Mouse (Mus musculus) MEL (cell line): Measurements from ENCODE around the gene Cachd1. TPM values are rescaled to one million over a fixed set of nuclear protein-coding genes. Genes with fewer than 3 reads are reported as not detected.

Source experiments
- DNase-seq: peaks from one replicate; pipeline ENCODE4 v3.0.0; 2011; ENCODE audit warnings: low read depth, low spot score
- H3K27ac ChIP-seq: 2 replicates; pipeline ENCODE4 v1.5.1; 2012; ENCODE audit warnings: low read depth, mild to moderate bottlenecking, control low read depth, low read length, moderate library complexity; ENCODE audit not compliant: control insufficient read depth
- H3K27me3 ChIP-seq, 2 experiments: fragments of 150-350 bp in 1 of 2; sonication (generic) in 1 of 2; 2 replicates each; pipeline ENCODE4 v1.6.1; 2012; ENCODE audit warnings: low read length in 2 of 2, mild to moderate bottlenecking in 2 of 2, improper control_type of control experiment in 1 of 2, moderate library complexity in 1 of 2; ENCODE audit not compliant: insufficient read depth in 2 of 2, control insufficient read depth in 1 of 2
- H3K36me3 ChIP-seq, 2 experiments: 2 replicates each; pipeline ENCODE4 v1.6.1; 2012 to 2014; ENCODE audit warnings: low read length in 2 of 2, improper control_type of control experiment in 1 of 2, inconsistent platforms in 1 of 2, mild to moderate bottlenecking in 1 of 2; ENCODE audit not compliant: insufficient read depth in 2 of 2, control insufficient read depth in 1 of 2
- H3K4me1 ChIP-seq, 2 experiments: fragments of 150-350 bp in 1 of 2; sonication (generic) in 1 of 2; 2 replicates each; pipeline ENCODE4 v1.6.1; 2012; ENCODE audit warnings: low read length in 2 of 2, improper control_type of control experiment in 1 of 2, mild to moderate bottlenecking in 1 of 2; ENCODE audit not compliant: insufficient read depth in 2 of 2, control insufficient read depth in 1 of 2
- H3K4me3 ChIP-seq, 2 experiments: fragments of 150-350 bp in 1 of 2; sonication (generic) in 1 of 2; 2 replicates each; pipeline ENCODE4 v1.5.1; 2012; ENCODE audit warnings: low read depth in 2 of 2, low read length in 2 of 2, mild to moderate bottlenecking in 2 of 2, moderate library complexity in 2 of 2, control low read depth in 1 of 2, improper control_type of control experiment in 1 of 2; ENCODE audit not compliant: control insufficient read depth in 1 of 2, insufficient read depth in 1 of 2
- H3K79me2 ChIP-seq: 2 replicates; pipeline ENCODE4 v1.6.1; 2012; ENCODE audit warnings: mild to moderate bottlenecking, low read length, moderate library complexity; ENCODE audit not compliant: control insufficient read depth, poor library complexity, insufficient read depth
- H3K9ac ChIP-seq: 2 replicates; pipeline ENCODE4 v1.6.1; 2012; ENCODE audit warnings: low read depth, mild to moderate bottlenecking, control low read depth, low read length, moderate library complexity; ENCODE audit not compliant: control insufficient read depth, poor library complexity, severe bottlenecking
- H3K9me3 ChIP-seq: fragments of 150-350 bp; sonication (generic); replicated peaks from 2 replicates; pipeline ENCODE4 v1.6.1; 2012; ENCODE audit warnings: mild to moderate bottlenecking, low read length, improper control_type of control experiment, moderate library complexity; ENCODE audit not compliant: insufficient read depth
- BHLHE40 ChIP-seq: IDR thresholded peaks from 2 replicates; pipeline ENCODE4 v1.6.1; 2012; ENCODE audit warnings: low read depth, mild to moderate bottlenecking, inconsistent platforms, low read length, improper control_type of control experiment, borderline replicate concordance
- CHD1 ChIP-seq: IDR thresholded peaks from 2 replicates; pipeline ENCODE4 v1.6.1; 2012; ENCODE audit warnings: low read depth, mild to moderate bottlenecking, inconsistent platforms, low read length, improper control_type of control experiment
- CHD2 ChIP-seq: IDR thresholded peaks from 2 replicates; pipeline ENCODE4 v1.6.1; 2011; ENCODE audit warnings: low read length, improper control_type of control experiment
- ELF1 ChIP-seq: IDR thresholded peaks from 2 replicates; pipeline ENCODE4 v1.6.1; 2014; ENCODE audit warnings: low read depth, mild to moderate bottlenecking, inconsistent platforms, low read length, improper control_type of control experiment, moderate library complexity
- EP300 ChIP-seq, 2 experiments: IDR thresholded peaks; 2 replicates each; pipeline ENCODE4 v1.6.1; 2011; ENCODE audit warnings: improper control_type of control experiment in 2 of 2, low read length in 2 of 2, low read depth in 1 of 2, mild to moderate bottlenecking in 1 of 2
- ETS1 ChIP-seq: IDR thresholded peaks from 2 replicates; pipeline ENCODE4 v1.6.1; 2012; ENCODE audit warnings: low read depth, mild to moderate bottlenecking, inconsistent platforms, low read length, improper control_type of control experiment, moderate library complexity
- GABPA ChIP-seq: IDR thresholded peaks from 2 replicates; pipeline ENCODE4 v1.6.1; 2012; ENCODE audit warnings: low read depth, mild to moderate bottlenecking, inconsistent platforms, low read length, improper control_type of control experiment, moderate library complexity
- HCFC1 ChIP-seq: IDR thresholded peaks from 2 replicates; pipeline ENCODE4 v1.6.1; 2012; ENCODE audit warnings: low read depth, mild to moderate bottlenecking, inconsistent platforms, low read length, improper control_type of control experiment, moderate library complexity
- JUND ChIP-seq: IDR thresholded peaks from 2 replicates; pipeline ENCODE4 v1.6.1; 2011; ENCODE audit warnings: low read depth, mild to moderate bottlenecking, improper control_type of control experiment, low read length
- KAT2A ChIP-seq: conservative IDR thresholded peaks from 2 replicates; pipeline ENCODE4 v1.6.1; 2012; ENCODE audit warnings: low read depth, low read length, improper control_type of control experiment, inconsistent platforms
- MAFK ChIP-seq: IDR thresholded peaks from 2 replicates; pipeline ENCODE4 v1.6.1; 2011; ENCODE audit warnings: low read depth, mild to moderate bottlenecking, low read length, improper control_type of control experiment, borderline replicate concordance
- MAX ChIP-seq: IDR thresholded peaks from 2 replicates; pipeline ENCODE4 v1.6.1; 2011; ENCODE audit warnings: low read length, improper control_type of control experiment
- MXI1 ChIP-seq: IDR thresholded peaks from 2 replicates; pipeline ENCODE4 v1.6.1; 2011; ENCODE audit warnings: mild to moderate bottlenecking, low read depth, low read length, improper control_type of control experiment
- MYC ChIP-seq: IDR thresholded peaks from 2 replicates; pipeline ENCODE4 v1.6.1; 2011; ENCODE audit warnings: low read depth, mild to moderate bottlenecking, low read length, improper control_type of control experiment, moderate library complexity
- POLR2A ChIP-seq, 2 experiments: IDR thresholded peaks; 2 replicates each; pipeline ENCODE4 v1.6.1; 2011 to 2012; ENCODE audit warnings: low read length in 2 of 2, mild to moderate bottlenecking in 2 of 2, control low read depth in 1 of 2, improper control_type of control experiment in 1 of 2, low read depth in 1 of 2, moderate library complexity in 1 of 2; ENCODE audit not compliant: control insufficient read depth in 1 of 2, insufficient read depth in 1 of 2, poor library complexity in 1 of 2
- POLR2AphosphoS2 ChIP-seq: IDR thresholded peaks from 2 replicates; pipeline ENCODE4 v1.6.1; 2011; ENCODE audit warnings: low read length, improper control_type of control experiment
- POLR2AphosphoS5 ChIP-seq: IDR thresholded peaks from 2 replicates; pipeline ENCODE4 v1.6.1; 2012; ENCODE audit warnings: low read depth, borderline replicate concordance, mild to moderate bottlenecking, inconsistent platforms, low read length, moderate library complexity, mixed read lengths
- RAD21 ChIP-seq: IDR thresholded peaks from 2 replicates; pipeline ENCODE4 v1.6.1; 2011; ENCODE audit warnings: mild to moderate bottlenecking, low read depth, low read length, improper control_type of control experiment
- RCOR1 ChIP-seq: IDR thresholded peaks from 2 replicates; pipeline ENCODE4 v1.6.1; 2012; ENCODE audit warnings: low read depth, mild to moderate bottlenecking, inconsistent platforms, low read length, improper control_type of control experiment
- SMC3 ChIP-seq: IDR thresholded peaks from 2 replicates; pipeline ENCODE4 v1.6.1; 2011; ENCODE audit warnings: low read depth, low read length, improper control_type of control experiment
- TAL1 ChIP-seq: IDR thresholded peaks from 2 replicates; pipeline ENCODE4 v1.6.1; 2012; ENCODE audit warnings: mild to moderate bottlenecking, inconsistent platforms, low read length, moderate library complexity, mixed read lengths
- TBP ChIP-seq: IDR thresholded peaks from 2 replicates; pipeline ENCODE4 v1.8.0; 2011; ENCODE audit warnings: low read depth, low read length, improper control_type of control experiment
- TCF12 ChIP-seq: IDR thresholded peaks from 2 replicates; pipeline ENCODE4 v1.6.1; 2014; ENCODE audit warnings: low read depth, mild to moderate bottlenecking, inconsistent platforms, low read length, improper control_type of control experiment, moderate library complexity
- UBTF ChIP-seq: IDR thresholded peaks from 2 replicates; pipeline ENCODE4 v1.6.1; 2012; ENCODE audit warnings: low read depth, mild to moderate bottlenecking, inconsistent platforms, low read length, improper control_type of control experiment, moderate library complexity, borderline replicate concordance; ENCODE audit not compliant: insufficient read depth
- USF1 ChIP-seq: IDR thresholded peaks from 2 replicates; pipeline ENCODE4 v1.6.1; 2014; ENCODE audit warnings: low read depth, mild to moderate bottlenecking, inconsistent platforms, low read length, improper control_type of control experiment, moderate library complexity
- ZC3H11A ChIP-seq: IDR thresholded peaks from 2 replicates; pipeline ENCODE4 v1.6.1; 2012; ENCODE audit warnings: low read depth, mild to moderate bottlenecking, inconsistent platforms, low read length, improper control_type of control experiment
- polyA plus RNA-seq, 2 experiments: library from polyadenylated mRNA; stranded (reverse) in 1 of 2; unstranded in 1 of 2; fragments of >175 nt in 1 of 2; fragments of >200 nt in 1 of 2; gene quantifications; 2 replicates each; pipeline versions ENCODE4 v1.2.1 to v1.2.4; 2012; ENCODE audit warnings: low replicate concordance in 2 of 2, low read depth in 1 of 2; ENCODE audit not compliant: insufficient read length in 2 of 2, insufficient read depth in 1 of 2, missing spikeins in 1 of 2
- total RNA-seq: library from RNA; depleted of rRNA; stranded (reverse); fragments of 300-350 nt; gene quantifications from 2 replicates; pipeline ENCODE4 v1.2.3, GENCODE M21; 2012

The Cachd1 gene
- total and polyA plus RNA-seq, 3 experiments = 4.0 to 15.8 TPM; not detected in 1

- TF ChIP-seq CHD2 = no peak
- TF ChIP-seq UBTF = no peak
- TF ChIP-seq POLR2A (IDR thresholded peaks at IDR 0.05; ENCODE audit: control insufficient read depth in 1 of 2, insufficient read depth in 1 of 2, low read depth in 1 of 2, low read length in 2 of 2, poor library complexity in 1 of 2) = no peak
- TF ChIP-seq SMC3 = no peak
- TF ChIP-seq ZC3H11A = no peak
- TF ChIP-seq ELF1 = no peak
- TF ChIP-seq BHLHE40 = no peak
- TF ChIP-seq HCFC1 = no peak
- TF ChIP-seq TCF12 = no peak
- no peak for TF ChIP-seq MAX
- TF ChIP-seq USF1 = no peak
- TF ChIP-seq MXI1 = no peak
- no peak for TF ChIP-seq EP300 (IDR thresholded peaks at IDR 0.05; ENCODE audit: low read depth in 1 of 2, low read length in 2 of 2)
- TF ChIP-seq MYC = no peak
- TF ChIP-seq CHD1 = no peak
- no peak for TF ChIP-seq TAL1
- no peak for TF ChIP-seq RAD21
- TF ChIP-seq GABPA = no peak
- TF ChIP-seq TBP = no peak
- TF ChIP-seq, all 39 proteins: peak for 0
- H3K36me3 ChIP-seq = no peaks in the 10 kb centered on the region
- no peak overlapping the region for H3K27ac ChIP-seq
- H3K4me1 ChIP-seq = no peaks in the 10 kb centered on the region
- no peaks in the 10 kb centered on the region for H3K27me3 ChIP-seq
- H3K79me2 ChIP-seq = no peaks in the 10 kb centered on the region
- no peak for DNase-seq
- H3K9me3 ChIP-seq = no peaks in the 10 kb centered on the region
- no peak overlapping the region for H3K9ac ChIP-seq
- no peak overlapping the region for H3K4me3 ChIP-seq
These were observed 81.0 kb downstream of the Cachd1 start for GRCm38 (mm10) chr4:100857411-100857869.

DNA sequence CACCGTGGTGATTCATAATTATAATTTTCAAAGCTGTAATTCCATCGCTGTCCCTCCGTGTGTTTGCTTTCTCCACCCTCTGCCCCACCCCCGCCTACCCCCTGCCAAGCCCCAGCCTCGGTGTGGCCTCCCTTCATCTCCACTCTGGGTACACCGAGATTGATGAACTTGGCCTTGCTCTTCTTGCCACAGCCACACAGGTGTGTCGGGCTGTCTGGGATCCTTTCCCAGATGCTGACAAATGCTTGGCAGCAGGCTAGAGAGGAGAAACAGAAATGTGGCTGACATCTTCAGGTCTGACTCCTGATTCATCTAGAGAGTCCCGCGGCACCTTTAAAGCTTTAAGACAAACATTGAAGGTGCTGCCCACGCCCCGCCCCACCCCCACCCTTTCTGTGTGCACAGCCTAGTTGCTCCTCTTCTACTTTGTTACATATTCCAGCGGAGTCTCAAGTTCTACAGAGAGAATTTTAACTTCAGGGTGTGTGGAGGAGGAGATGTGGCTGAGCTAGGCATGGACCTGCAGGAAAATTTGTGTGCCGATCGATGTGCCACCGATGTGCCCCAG lies 87.5 kb downstream of the Cachd1 start:
- no peaks in the 10 kb centered on the region for H3K79me2 ChIP-seq
- H3K36me3 ChIP-seq = no peaks in the 10 kb centered on the region
- no peaks in the 10 kb centered on the region for H3K9me3 ChIP-seq
- H3K9ac ChIP-seq = no peak overlapping the region
- H3K4me3 ChIP-seq = no peak overlapping the region
- H3K27ac ChIP-seq = no peak overlapping the region
- H3K27me3 ChIP-seq = no peaks in the 10 kb centered on the region
- no peak for DNase-seq
- no peaks in the 10 kb centered on the region for H3K4me1 ChIP-seq
- TF ChIP-seq JUND (no peak), ETS1 (no peak), POLR2AphosphoS2 (no peak), KAT2A (no peak), POLR2AphosphoS5 (no peak), MYC (no peak), GABPA (no peak), MAFK (no peak), RAD21 (no peak), TCF12 (no peak), RCOR1 (no peak)
